Mouse (Mus musculus): ENCODE results near the gene Dlx1.

Gene Dlx1

DNA sequence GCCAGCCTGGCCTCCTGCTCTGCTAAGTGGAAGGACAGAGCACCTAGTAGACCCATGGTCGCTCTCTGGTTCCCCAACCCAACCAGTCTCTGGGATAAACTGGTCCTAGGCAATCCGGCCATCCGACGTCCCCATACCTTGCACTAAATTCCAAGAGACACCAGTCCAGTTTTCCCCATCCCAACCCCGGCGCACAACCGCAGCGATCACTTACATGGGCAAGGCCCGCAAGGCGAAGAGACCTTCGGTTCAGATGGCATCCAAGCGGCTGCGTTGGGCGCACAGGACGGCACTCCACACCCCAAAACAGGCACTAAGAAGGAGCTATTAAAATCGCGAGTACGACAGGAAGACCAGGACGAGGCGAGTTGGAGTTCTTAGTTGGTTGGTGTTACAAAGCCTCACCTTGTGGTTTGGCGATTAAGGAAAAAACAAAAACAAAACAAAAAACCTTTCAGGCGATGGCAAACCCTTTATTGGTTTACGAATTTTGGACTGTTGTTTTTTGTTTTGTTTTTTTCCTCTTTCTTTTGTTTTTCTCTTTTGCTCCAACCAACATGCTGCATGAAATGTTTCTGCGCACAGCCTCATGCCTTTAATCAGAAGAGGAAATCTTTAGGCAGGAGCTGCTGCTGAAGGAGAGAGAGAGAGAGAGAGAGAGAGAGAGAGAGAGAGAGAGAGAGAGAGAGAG, 445 bp upstream of the Dlx1 start:
- DNase-seq (ENCODE audit: low read depth in 1 of 2, low spot score in 2 of 2): no peak

DNA sequence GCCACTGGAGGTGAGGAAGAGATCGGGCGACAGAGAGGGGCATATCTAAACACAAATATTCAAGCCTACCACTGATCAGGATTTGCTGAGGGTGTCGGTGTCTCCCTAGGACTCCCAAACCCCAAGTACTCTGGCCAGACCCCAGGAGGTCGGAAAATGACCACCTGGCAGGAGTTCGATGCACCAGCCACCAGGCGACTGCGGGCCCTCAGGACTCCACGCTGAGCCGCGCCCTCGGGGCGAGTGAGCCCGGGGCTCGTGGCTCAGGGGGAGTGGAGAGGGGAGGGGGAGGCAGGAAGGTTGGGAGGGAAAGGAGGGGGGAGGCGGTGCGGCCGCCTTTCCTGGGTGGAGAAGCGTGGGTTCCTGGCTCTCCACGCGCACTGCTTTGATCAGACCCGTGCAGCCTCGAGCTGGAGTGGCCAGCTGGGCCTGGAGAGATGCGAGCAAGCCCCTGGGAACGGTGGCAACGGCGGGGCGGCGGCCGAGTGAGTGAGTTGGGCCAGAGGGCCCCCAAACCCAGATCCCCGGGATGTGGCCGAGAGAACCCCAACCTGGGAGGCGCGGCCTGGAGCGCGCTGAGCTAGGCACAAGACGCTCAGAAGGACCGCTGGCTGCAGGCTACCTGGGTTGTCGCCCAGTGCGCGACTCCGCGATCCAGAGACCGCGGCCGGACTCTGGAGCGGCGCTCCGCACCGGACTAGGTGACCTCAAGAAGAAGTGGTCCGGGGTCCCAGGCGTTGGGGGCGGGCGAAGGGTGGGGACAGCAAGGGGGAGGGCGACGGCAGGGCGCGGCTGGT, 999 bp downstream of the Dlx1 start:
- DNase-seq (ENCODE audit: low read depth in 1 of 2, low spot score in 2 of 2): no peak

DNA sequence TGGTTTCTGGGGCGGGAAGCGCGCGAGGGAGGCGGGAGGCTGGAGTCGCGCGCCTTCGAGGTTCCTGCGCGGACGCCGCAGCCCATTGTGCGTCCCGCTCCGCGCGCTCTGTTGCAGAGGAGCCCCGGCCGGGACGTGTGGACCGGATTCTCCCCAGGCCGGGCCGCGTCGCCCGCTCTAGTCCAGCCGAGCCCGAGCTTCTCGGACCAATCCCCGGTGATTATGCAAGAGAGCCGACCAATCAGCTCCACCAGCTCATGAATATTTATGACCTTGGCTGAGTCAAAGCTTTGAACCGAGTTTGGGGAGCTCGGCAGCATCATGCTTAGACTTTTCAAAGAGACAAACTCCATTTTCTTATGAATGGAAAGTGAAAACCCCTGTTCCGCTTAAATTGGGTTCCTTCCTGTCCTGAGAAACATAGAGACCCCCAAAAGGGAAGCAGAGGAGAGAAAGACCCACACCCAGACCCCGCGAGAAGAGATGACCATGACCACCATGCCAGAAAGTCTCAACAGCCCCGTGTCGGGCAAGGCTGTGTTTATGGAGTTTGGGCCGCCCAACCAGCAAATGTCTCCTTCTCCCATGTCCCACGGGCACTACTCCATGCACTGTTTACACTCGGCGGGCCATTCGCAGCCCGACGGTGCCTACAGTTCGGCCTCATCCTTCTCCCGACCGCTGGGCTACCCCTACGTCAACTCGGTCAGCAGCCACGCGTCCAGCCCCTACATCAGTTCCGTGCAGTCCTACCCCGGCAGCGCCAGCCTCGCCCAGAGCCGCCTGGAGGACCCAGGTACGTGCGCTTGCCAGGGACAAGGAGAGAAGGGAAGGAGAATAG, 1.8 kb downstream of the Dlx1 start:
- DNase-seq (ENCODE audit: low read depth in 1 of 2, low spot score in 2 of 2): no peak

DNA sequence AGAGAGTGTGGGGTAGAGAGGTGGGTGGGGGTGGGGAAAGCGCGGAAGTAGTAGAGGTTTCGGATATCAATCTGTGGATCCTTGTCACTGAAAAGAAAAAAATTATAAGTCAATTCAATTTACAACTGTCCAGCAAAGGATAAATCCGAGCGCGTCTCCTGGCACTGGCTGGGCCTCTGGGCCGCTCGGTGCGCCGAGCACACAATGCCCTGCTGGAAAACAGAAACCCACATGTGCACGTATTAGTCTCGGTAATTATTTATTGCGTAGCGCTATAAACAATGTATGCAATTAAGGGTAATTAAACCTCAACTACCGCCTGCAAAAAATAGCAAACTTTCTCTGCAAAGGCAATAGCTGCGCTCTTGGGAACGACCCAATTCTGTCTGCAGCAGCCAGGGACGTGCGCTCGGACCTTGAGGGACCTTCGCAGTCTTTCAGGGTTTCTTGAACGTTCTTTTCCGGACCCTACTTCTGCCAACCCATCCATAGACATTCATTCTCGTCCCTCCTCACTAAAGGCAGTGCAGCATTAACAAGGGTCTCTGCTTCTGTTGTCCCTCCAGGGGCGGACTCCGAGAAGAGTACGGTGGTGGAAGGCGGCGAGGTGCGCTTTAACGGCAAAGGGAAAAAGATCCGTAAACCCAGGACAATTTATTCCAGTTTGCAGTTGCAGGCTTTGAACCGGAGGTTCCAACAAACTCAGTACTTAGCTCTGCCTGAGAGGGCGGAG, 2.6 kb downstream of the Dlx1 start:
- DNase-seq (ENCODE audit: low read depth in 1 of 2, low spot score in 2 of 2): no peak

GRCm38 (mm10) chr2:71531124-71531590, 3.2 kb downstream of the Dlx1 start:
- no peak for DNase-seq (ENCODE audit: low read depth in 1 of 2, low spot score in 2 of 2)

- no peak for DNase-seq (ENCODE audit: low read depth in 1 of 2, low spot score in 2 of 2)
Observed at GRCm38 (mm10) chr2:71531990-71532970, 4.4 kb downstream of the Dlx1 start.

DNA sequence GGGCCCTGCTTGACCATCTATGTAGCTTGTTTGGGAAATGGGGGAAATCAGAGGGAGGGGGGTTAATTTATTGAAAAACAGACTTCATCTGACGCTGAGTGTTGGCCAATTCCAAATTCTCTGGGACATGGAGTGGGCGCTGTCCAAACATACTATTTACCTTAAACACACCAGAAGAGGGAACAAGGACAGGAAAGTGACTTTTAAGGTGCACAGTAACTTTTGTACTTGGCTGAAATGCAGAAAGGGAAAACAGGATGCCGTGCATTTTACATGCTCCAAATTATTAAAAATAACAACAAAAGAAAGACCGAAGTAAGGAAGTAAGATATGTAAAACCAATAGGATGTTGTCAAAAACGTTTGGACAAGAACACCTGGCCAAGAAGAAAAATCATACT, 5.2 kb downstream of the Dlx1 start:
- no peak for DNase-seq (ENCODE audit: low read depth in 1 of 2, low spot score in 2 of 2)

- DNase-seq (ENCODE audit: low read depth in 1 of 2, low spot score in 2 of 2): no peak
Observed at GRCm38 (mm10) chr2:71534242-71535052, 6.5 kb downstream of the Dlx1 start.

- DNase-seq (ENCODE audit: low read depth in 1 of 2, low spot score in 2 of 2): no peak
Observed at GRCm38 (mm10) chr2:71540611-71541417, 12.9 kb downstream of the Dlx1 start.

- DNase-seq (ENCODE audit: low read depth in 1 of 2, low spot score in 2 of 2): no peak
Observed at GRCm38 (mm10) chr2:71541418-71542226, 13.7 kb downstream of the Dlx1 start.

GRCm38 (mm10) chr2:71542227-71542815, 14.4 kb downstream of the Dlx1 start:
- DNase-seq (ENCODE audit: low read depth in 1 of 2, low spot score in 2 of 2): no peak

- no peak for DNase-seq (ENCODE audit: low read depth in 1 of 2, low spot score in 2 of 2)
Observed at GRCm38 (mm10) chr2:71542816-71543301, 14.9 kb downstream of the Dlx1 start.

GRCm38 (mm10) chr2:71543531-71543930, 15.6 kb downstream of the Dlx1 start:
- DNase-seq (ENCODE audit: low read depth in 1 of 2, low spot score in 2 of 2): no peak

DNA sequence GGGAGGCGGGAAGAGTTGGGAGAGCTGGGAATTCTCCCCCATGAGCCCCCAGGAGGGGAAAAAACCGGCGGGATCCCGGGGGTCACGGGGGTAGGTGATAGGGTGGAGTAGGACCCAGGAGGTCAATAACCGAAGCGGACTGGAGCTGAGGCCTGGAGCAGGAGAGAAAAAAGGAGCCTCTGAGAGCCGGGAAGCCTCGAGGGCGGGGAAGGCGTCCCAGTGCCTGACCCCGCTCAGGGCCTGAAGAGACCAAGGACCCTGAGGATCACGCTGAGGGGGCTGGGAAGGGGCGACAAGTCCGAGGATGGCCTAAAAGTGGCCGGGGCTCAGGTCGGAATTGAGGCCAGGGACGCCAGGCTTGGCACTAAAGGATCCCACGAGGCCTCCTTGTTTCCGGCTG, 16.0 kb downstream of the Dlx1 start:
- no peak for DNase-seq (ENCODE audit: low read depth in 1 of 2, low spot score in 2 of 2)

DNA sequence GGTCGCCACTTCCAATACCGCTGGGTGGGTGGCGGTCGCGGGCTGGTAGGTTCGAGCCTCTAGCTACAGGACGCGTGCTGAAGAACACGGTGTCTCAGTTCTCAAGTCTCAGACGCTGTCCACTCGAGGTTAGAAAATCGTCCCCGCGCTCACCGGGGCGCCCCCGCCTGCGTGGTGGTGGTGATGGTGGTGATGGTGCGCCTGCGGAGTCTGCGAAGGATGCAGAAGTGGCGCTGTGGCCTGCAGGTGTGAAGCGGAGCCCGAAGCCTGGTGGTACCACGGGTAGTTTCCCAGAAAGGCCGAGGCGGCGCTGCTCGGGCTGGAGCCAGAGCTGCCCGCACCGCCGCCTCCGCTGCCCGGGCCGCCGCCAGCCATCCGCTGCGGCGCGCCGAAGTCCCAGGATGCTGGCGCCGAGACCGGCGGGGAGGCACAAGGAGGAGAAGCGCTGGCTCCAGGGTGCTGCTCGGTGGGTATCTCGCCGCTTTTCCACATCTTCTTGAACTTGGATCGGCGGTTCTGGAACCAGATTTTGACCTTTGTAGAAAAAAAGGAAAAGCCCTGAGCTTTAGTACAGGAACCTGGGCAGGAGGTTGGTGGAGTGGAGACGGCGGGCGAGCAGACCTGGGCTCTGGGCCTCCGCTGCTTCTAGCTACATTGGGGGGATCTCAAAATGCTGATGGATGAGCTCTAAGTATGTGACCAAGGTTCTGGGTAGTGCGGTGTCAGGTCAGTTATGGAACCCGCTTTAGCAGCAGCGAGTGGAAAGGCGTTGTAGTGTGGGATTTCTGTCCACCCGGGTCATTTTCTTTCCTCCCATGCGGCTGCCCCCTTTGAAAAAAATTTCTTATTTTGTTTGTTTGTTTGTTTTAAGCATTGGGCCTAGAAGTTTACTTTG, 16.7 kb downstream of the Dlx1 start:
- DNase-seq (ENCODE audit: low read depth in 1 of 2, low spot score in 2 of 2): no peak

- DNase-seq (ENCODE audit: low read depth in 1 of 2, low spot score in 2 of 2): no peak
Observed at GRCm38 (mm10) chr2:71545401-71545881, 17.5 kb downstream of the Dlx1 start.

Measured in monocyte, adult 2 months (primary cell).